Mouse (Mus musculus) mouse embryonic stem cell (cell line): ENCODE results near the gene Gm38394.

Experiments
- in situ Hi-C, 2 experiments: fragments of 300-500 bp; cut with MboI; formaldehyde crosslinking; loops; 1 replicate in 1 of 2; 3 replicates in 1 of 2; pipeline ENCODE4 v1.14.3; 2019 to 2020; ENCODE audit warnings: low sequenced_read_pairs in 2 of 2, low pct_unique_long_range_greater_than_20kb in 1 of 2, mixed read lengths in 1 of 2; ENCODE audit not compliant: unreplicated experiment in 1 of 2

Gm38394 gene

GRCm38 (mm10) chr1:133613817-133614216 is 47.3 kb downstream of the Gm38394 start:
- in situ Hi-C loops, result loop anchor here in 1 of 2 experiments (5.0 to 25.0 kb wide), 2 partner anchors 297 to 427 kb away; no protein-coding TSS in a partner anchor

GRCm38 (mm10) chr1:133611436-133611835 is 49.7 kb downstream of the Gm38394 start:
- in situ Hi-C loops, result loop anchor here in 1 of 2 experiments (5.0 to 25.0 kb wide), 2 partner anchors 294 to 424 kb away; no protein-coding TSS in a partner anchor

GRCm38 (mm10) chr1:133610601-133611000 is 50.5 kb downstream of the Gm38394 start:
- in situ Hi-C loops, result loop anchor here in 1 of 2 experiments (5.0 to 25.0 kb wide), 2 partner anchors 293 to 423 kb away; no protein-coding TSS in a partner anchor

GRCm38 (mm10) chr1:133609771-133610502 is 51.2 kb downstream of the Gm38394 start, which contains the start of gene Snrpe:
Gene Snrpe, minus strand, starts transcription at chr1:133610291.
- in situ Hi-C loops, result loop anchor here (5.0 to 25.0 kb wide), 3 partner anchors 225 to 423 kb away; no protein-coding TSS in a partner anchor

GRCm38 (mm10) chr1:133603174-133603573 is 57.9 kb downstream of the Gm38394 start:
- in situ Hi-C loops, result loop anchor here (5.0 to 25.0 kb wide), 3 partner anchors 218 to 416 kb away; no protein-coding TSS in a partner anchor

- in situ Hi-C loops, result no loop called here
Measured at GRCm38 (mm10) chr1:133596298-133597007, 64.7 kb downstream of the Gm38394 start.

- in situ Hi-C loops, result no loop called here
Measured at GRCm38 (mm10) chr1:133585995-133586537, 75.1 kb downstream of the Gm38394 start.

- in situ Hi-C loops, result no loop called here
Measured at GRCm38 (mm10) chr1:133571293-133571692, 89.8 kb downstream of the Gm38394 start.
